Mouse (Mus musculus): ENCODE measurements around the gene Ccnt2. TPM values are rescaled to one million over a fixed set of nuclear protein-coding genes. Genes with fewer than 3 reads are reported as not detected.

Gene Ccnt2
- polyA plus RNA-seq, 1 experiment from 2014 or later: 34.1 TPM

GRCm38 (mm10) chr1:127833714-127834113 lies 59.8 kb downstream of the Ccnt2 start:
- WGBS: 41% methylated on average over 2 of the region's 2 CpGs

DNA sequence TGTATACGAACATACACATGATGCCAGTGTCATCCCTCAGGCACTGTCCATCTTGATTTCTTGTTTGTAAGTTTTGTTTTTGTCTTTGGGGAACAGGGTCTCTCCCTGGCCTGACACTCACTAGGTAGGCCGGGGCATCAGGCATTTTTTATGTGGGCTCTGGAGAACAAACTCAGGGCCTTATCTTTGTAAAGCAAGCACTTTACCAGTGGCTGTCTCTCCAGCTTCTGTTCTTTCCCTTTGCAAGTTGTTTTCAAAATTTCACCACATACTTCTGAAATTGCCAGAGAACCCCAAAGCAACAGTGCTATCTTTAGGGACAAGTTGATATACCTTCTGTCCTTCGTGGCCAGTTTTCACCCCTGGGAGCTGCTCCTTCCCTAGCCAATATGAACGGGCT lies 60.2 kb downstream of the Ccnt2 start:
- DNase-seq (ENCODE audit: low spot score): no peak
- Histone ChIP-seq H3K4me2 (ENCODE audit: low read length) (no peak overlapping the region), H3K36me3 (ENCODE audit: insufficient read depth, low read length) (no peaks in the 10 kb centered on the region), H3K4me3 (replicated peaks; ENCODE audit: low read depth, low read length) (no peak overlapping the region), H3K27ac (no peak overlapping the region), H3K9ac (ENCODE audit: low read depth, low read length) (no peak overlapping the region), H3K27me3 (ENCODE audit: insufficient read depth, low read length) (no peaks in the 10 kb centered on the region), H3K9me3 (replicated peaks; ENCODE audit: low read length) (no peaks in the 10 kb centered on the region), H3K4me1 (replicated peaks; ENCODE audit: insufficient read depth, low read length) (no peaks in the 10 kb centered on the region)
- no peak for TF ChIP-seq CTCF (IDR thresholded peaks at IDR 0.05; ENCODE audit: low read depth)
- 65% methylated on average over 4 of the region's 4 CpGs for WGBS
- no peak for ATAC-seq (replicated peaks; ENCODE audit: low FRiP score, low read depth)

More at GRCm38 (mm10) chr1:127833714-127834113, 59.8 kb downstream of the Ccnt2 start:
- Histone ChIP-seq H3K4me2 (ENCODE audit: low read length) (no peak overlapping the region), H3K4me3 (replicated peaks; ENCODE audit: low read depth, low read length) (no peak overlapping the region), H3K4me1 (replicated peaks; ENCODE audit: insufficient read depth, low read length) (no peaks in the 10 kb centered on the region), H3K9ac (ENCODE audit: low read depth, low read length) (no peak overlapping the region), H3K27ac (no peak overlapping the region), H3K9me3 (replicated peaks; ENCODE audit: low read length) (no peaks in the 10 kb centered on the region), H3K27me3 (ENCODE audit: insufficient read depth, low read length) (no peaks in the 10 kb centered on the region), H3K36me3 (ENCODE audit: insufficient read depth, low read length) (no peaks in the 10 kb centered on the region)
- TF ChIP-seq CTCF (IDR thresholded peaks at IDR 0.05; ENCODE audit: low read depth): no peak
- no peak for ATAC-seq (replicated peaks; ENCODE audit: low FRiP score, low read depth)
- DNase-seq (ENCODE audit: low spot score): no peak

GRCm38 (mm10) chr1:127836619-127837018 lies 62.7 kb downstream of the Ccnt2 start:
- WGBS: 31% methylated on average over 4 of the region's 4 CpGs
- H3K4me3 ChIP-seq (replicated peaks; ENCODE audit: low read depth, low read length): no peak overlapping the region
- H3K27me3 ChIP-seq (ENCODE audit: insufficient read depth, low read length): no peaks in the 10 kb centered on the region
- no peak for DNase-seq (ENCODE audit: low spot score)
- H3K9ac ChIP-seq (ENCODE audit: low read depth, low read length): no peak overlapping the region
- no peak overlapping the region for H3K4me2 ChIP-seq (ENCODE audit: low read length)
- ATAC-seq (replicated peaks; ENCODE audit: low FRiP score, low read depth): no peak
- no peaks in the 10 kb centered on the region for H3K9me3 ChIP-seq (replicated peaks; ENCODE audit: low read length)
- no peak overlapping the region for H3K27ac ChIP-seq
- no peaks in the 10 kb centered on the region for H3K4me1 ChIP-seq (replicated peaks; ENCODE audit: insufficient read depth, low read length)
- TF ChIP-seq CTCF (IDR thresholded peaks at IDR 0.05; ENCODE audit: low read depth): no peak
- no peaks in the 10 kb centered on the region for H3K36me3 ChIP-seq (ENCODE audit: insufficient read depth, low read length)

DNA sequence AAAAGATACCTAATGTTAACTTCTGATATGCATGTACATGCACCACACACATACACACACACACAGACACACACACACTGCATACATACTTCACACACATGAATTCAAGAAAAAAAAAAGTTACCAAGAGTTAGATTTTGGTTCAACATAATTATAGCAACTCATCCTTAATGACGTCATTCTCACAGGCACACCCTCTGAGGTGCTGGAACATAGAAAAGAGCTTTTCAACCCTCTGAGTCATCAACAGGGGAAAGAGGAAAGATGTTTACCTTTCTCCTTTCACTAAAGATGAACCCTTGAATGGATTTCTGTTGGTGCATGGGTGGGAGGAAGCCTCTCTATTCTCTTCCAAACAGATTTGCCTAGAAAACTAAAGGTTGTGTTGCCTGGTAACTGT lies 64.6 kb downstream of the Ccnt2 start:
- Histone ChIP-seq H3K9ac (ENCODE audit: low read depth, low read length) (no peak overlapping the region), H3K4me3 (replicated peaks; ENCODE audit: low read depth, low read length) (no peak overlapping the region), H3K4me2 (ENCODE audit: low read length) (no peak overlapping the region), H3K4me1 (replicated peaks; ENCODE audit: insufficient read depth, low read length) (no peaks in the 10 kb centered on the region), H3K27me3 (ENCODE audit: insufficient read depth, low read length) (no peaks in the 10 kb centered on the region), H3K9me3 (replicated peaks; ENCODE audit: low read length) (no peaks in the 10 kb centered on the region), H3K36me3 (ENCODE audit: insufficient read depth, low read length) (no peaks in the 10 kb centered on the region), H3K27ac (no peak overlapping the region)
- TF ChIP-seq CTCF (IDR thresholded peaks at IDR 0.05; ENCODE audit: low read depth): no peak
- DNase-seq (ENCODE audit: low spot score) (no peak), ATAC-seq (replicated peaks; ENCODE audit: low FRiP score, low read depth) (no peak)
- 83% methylated on average over 1 of the region's 1 CpGs for WGBS

- Histone ChIP-seq H3K27me3 (ENCODE audit: insufficient read depth, low read length) (no peaks in the 10 kb centered on the region), H3K9ac (ENCODE audit: low read depth, low read length) (no peak overlapping the region), H3K4me1 (replicated peaks; ENCODE audit: insufficient read depth, low read length) (no peaks in the 10 kb centered on the region), H3K27ac (no peak overlapping the region), H3K36me3 (ENCODE audit: insufficient read depth, low read length) (no peaks in the 10 kb centered on the region), H3K9me3 (replicated peaks; ENCODE audit: low read length) (no peaks in the 10 kb centered on the region), H3K4me3 (replicated peaks; ENCODE audit: low read depth, low read length) (no peak overlapping the region), H3K4me2 (ENCODE audit: low read length) (no peak overlapping the region)
- no peak for ATAC-seq (replicated peaks; ENCODE audit: low FRiP score, low read depth)
- no peak for DNase-seq (ENCODE audit: low spot score)
- no peak for TF ChIP-seq CTCF (IDR thresholded peaks at IDR 0.05; ENCODE audit: low read depth)
- 86% methylated on average over 5 of the region's 5 CpGs for WGBS
Observed at GRCm38 (mm10) chr1:127845472-127845871, 71.5 kb downstream of the Ccnt2 start.

DNA sequence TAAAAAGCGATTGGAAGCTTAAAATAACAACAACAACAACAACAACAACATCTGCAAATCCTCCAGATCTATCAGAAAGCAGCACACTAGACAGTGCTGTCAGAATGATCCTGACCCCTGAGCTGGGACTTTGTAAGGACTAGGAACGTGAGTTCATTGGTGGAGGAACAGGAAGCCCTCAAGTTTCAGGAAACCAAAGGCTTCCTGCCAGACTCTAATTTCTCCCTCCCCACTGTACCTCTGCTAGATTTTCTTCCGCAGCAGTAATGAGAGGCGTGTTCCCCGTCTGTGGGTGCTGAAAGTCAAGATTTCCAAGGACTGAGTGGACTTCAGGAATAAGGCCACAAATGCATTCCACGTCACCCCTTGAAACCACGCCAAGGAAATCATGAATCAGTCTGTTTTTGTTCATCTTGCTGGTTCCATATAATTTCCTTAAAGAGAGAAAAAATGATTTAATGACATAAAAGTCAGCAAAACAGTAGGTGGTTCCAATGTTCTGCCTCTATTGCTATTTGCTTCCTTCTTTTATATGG lies 76.2 kb downstream of the Ccnt2 start:
- DNase-seq (ENCODE audit: low spot score) (peak; percentile 57), ATAC-seq (replicated peaks; ENCODE audit: low FRiP score, low read depth) (no peak)
- no peak overlapping the region for H3K4me3 ChIP-seq (replicated peaks; ENCODE audit: low read depth, low read length)
- 63% methylated on average over 7 of the region's 7 CpGs for WGBS
- H3K27ac ChIP-seq: no peak overlapping the region
- no peaks in the 10 kb centered on the region for H3K27me3 ChIP-seq (ENCODE audit: insufficient read depth, low read length)
- H3K9ac ChIP-seq (ENCODE audit: low read depth, low read length): no peak overlapping the region
- no peaks in the 10 kb centered on the region for H3K9me3 ChIP-seq (replicated peaks; ENCODE audit: low read length)
- H3K4me1 ChIP-seq (replicated peaks; ENCODE audit: insufficient read depth, low read length): no peaks in the 10 kb centered on the region
- H3K36me3 ChIP-seq (ENCODE audit: insufficient read depth, low read length): no peaks in the 10 kb centered on the region
- no peak for TF ChIP-seq CTCF (IDR thresholded peaks at IDR 0.05; ENCODE audit: low read depth)
- no peak overlapping the region for H3K4me2 ChIP-seq (ENCODE audit: low read length)
